Mouse (Mus musculus): ENCODE data around the gene Vmac.
A peak's percentile ranks its signal among the peaks of the same experiment; 100 is the strongest.

Gene Vmac

DNA sequence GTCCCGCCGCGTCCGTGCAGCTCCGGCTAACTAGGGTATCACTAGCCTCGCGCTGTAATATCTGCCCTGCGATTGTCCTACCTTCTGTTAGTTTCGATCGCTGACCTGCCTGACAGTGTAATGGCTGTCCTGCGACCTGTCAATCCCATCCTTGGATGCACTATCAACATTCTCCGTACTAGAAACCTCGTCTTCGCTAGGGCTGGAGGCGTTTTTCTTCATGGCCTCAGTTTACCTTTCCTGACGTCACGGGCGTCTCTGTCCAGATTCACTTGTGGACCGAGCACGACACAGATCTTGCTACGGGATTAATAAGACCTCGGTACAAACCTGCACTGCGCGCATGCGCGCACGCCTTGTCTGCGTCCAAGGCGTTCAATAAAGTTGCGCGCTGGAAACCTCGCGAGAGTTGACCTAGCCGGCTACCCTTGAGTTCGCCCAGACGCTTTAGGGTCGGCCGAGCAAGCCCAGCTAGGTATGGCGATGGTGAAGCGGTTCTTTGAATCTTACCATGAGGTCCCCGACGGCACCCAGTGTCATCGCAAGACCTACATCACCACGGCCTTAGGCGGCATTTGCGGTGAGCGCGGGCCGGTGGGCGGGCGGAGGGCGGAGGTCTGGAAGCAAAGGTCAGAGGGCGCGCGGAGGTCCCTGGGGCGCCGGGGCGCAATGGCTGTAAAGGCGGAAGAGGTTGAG is at the start of gene Vmac, which contains the start of gene Ndufa11:
Gene Vmac (minus strand): TSS at position 660 of the 696 bp plus-strand sequence.
Gene Ndufa11 (plus strand): TSS at position 405 of the 696 bp plus-strand sequence.
- DNase-seq (ENCODE audit: low spot score in 2 of 2): peak; percentile 92 to 93

GRCm38 (mm10) chr17:56766631-56767405 is 49.0 kb upstream of the Vmac start:
- DNase-seq (ENCODE audit: low spot score in 2 of 2): no peak

- DNase-seq (ENCODE audit: low spot score in 2 of 2): no peak
These were observed 47.6 kb upstream of the Vmac start for GRCm38 (mm10) chr17:56765431-56765830.

DNA sequence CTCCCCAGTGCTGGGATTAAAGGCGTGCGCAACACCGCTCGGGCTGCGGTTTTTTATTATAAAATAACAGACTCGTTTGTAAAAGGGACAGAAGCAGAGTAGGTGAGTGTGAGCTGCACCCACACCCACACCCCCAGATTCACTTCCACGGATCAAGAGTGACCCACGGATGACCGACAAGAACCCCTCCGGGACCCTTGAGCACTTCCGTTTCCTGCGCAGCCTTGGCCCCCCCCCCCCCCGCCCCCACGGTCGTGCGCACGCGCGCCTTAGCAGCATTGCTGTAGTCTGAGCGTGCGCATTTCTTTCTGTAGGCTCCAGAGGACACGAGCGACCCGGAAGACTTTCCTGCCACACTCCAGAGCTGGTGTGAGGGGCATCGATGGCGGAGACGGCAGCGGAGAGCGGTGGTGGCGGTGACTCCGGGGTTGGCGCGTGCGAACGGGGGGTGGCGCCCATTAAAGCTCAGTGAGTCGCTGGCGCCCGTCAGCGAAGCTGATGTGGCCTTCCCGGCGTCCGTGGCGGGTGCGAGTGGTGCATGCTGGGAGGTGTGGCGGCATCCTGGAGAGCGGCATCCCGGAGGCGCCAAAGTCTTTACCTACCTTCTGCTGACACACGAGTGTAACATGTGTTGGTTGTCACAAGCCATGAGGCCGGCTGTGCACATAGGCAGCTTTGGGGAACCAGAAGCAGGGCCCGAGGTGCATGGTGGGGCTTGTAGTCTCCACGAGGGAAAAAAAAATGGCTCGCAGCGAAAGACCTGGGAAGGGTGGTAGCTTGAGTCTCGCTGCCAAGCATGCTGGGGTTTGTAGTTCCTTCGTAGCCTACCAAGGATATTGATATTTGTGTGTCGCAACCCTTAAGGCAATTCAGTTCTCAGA is 46.9 kb upstream of the Vmac start, which contains the start of gene Dus3l:
Gene Dus3l (plus strand): TSS at position 284 of the 881 bp plus-strand sequence.
- peak; percentile 90 to 91 for DNase-seq (ENCODE audit: low spot score in 2 of 2)

DNA sequence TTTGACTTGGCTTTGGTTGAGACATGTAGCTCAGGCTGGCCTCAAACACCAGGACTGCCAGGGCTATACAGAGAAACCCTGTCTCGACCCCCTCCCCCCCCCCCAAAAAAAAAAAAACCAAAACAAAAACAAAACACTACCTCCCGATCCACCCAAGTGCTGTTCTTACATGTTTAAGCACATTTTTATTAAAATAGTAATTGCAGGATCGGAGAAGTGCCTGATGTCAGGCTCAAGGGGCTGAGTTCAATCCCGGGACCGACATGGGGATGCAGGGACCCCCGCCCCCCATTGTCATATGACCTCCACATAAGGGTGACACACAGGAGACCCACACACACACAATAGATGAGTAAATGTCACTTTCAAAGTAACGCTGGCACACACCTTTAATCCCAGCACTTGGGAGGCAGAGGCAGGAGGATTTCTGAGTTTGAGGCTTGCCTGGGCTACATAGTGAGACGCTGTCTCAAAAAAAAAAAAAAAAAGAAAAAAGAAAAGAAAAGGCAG is 46.0 kb upstream of the Vmac start:
- DNase-seq (ENCODE audit: low spot score in 2 of 2): no peak

- peak; percentile 71 to 78 for DNase-seq (ENCODE audit: low spot score in 2 of 2)
These were observed 45.2 kb upstream of the Vmac start for GRCm38 (mm10) chr17:56762769-56763731.

- peak; percentile 78 to 86 for DNase-seq (ENCODE audit: low spot score in 2 of 2)
These were observed 44.2 kb upstream of the Vmac start for GRCm38 (mm10) chr17:56761991-56762410.

GRCm38 (mm10) chr17:56761077-56761476 is 43.3 kb upstream of the Vmac start:
- no peak for DNase-seq (ENCODE audit: low spot score in 2 of 2)

- no peak for DNase-seq (ENCODE audit: low spot score in 2 of 2)
These were observed 41.4 kb upstream of the Vmac start for GRCm38 (mm10) chr17:56759261-56759660.

DNA sequence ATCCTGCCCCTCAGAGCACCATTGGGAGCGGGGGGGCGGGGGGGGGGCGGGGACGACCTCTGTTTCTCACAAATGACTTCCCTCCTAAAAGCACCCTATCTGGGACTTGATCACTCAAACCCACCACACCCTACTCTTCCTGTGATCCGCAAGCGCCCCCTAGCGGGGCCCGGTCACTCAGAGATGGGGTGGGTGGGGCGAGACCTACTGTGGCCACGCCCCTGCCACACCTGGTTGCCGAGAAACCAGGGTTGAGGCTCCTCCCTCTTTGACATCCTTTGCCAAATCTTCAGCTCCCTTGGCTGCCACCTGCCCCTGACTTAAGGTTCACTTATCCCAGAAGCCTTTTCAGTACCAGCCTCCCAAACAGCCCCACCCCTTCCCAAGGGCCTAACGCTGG is 40.3 kb upstream of the Vmac start:
- DNase-seq (ENCODE audit: low spot score in 2 of 2): peak; percentile 63 to 88

DNA sequence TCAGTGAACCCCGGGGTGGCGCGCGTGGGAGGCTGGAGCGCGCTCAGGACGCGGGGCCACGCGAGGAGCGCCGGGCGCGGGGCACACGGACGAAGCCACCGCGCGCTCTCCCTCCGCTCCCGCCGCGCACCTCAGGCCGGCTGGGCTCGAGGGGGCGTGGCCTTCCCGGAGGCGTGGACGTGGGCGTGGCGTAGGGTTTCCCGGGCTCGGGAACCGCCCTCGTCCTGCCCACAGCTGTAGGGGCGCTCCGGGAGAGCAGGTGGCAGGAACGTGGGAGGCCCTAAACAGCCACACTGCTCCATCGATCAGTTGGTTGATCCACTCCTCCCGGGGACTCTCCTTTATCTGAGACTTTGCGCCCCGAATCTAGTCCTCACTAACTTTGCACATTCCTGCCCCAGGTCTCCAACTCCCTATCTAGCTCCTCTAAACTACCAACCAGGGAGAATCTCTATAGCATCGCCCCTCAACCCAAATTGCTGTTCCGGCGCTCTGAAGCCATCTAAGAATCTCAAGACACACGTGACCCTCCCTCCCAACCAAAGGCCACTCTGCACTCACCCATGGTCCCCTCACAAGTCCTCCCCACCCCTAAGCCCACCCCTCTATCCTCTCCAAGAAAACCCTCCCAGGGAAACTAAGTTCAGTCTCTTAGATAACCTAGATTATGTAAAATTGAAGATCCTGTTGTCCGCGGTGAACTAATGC is 39.7 kb upstream of the Vmac start, which contains the start of gene Nrtn:
Gene Nrtn (minus strand): TSS at position 115 of the 708 bp plus-strand sequence.
- DNase-seq (ENCODE audit: low spot score in 2 of 2): no peak

GRCm38 (mm10) chr17:56756703-56757399 is 39.0 kb upstream of the Vmac start:
- no peak for DNase-seq (ENCODE audit: low spot score in 2 of 2)

- DNase-seq (ENCODE audit: low spot score in 2 of 2): no peak
These were observed 36.7 kb upstream of the Vmac start for GRCm38 (mm10) chr17:56754271-56755185.

DNA sequence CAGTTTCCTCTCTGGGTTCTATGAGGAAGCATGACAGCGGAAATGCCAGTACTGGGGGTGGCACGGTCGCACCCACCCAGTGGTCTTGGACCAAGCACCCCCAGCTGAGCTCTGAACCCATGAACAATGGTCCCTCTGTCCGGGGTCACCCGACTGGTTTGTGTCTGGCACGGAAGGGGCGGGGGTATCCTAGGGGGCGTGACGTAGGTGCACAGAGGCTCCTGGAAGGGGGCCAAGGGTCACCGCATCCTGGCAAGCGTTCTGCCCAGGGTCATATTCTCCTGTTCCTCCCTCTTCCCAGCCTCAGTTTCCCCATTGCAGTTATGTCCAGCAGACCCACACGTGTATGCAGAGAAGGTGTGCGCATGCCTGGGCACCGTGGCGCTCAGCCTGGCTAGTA is 35.6 kb upstream of the Vmac start:
- DNase-seq (ENCODE audit: low spot score in 2 of 2): no peak

GRCm38 (mm10) chr17:56751404-56752072 is 33.7 kb upstream of the Vmac start:
- DNase-seq (ENCODE audit: low spot score in 2 of 2): no peak

DNA sequence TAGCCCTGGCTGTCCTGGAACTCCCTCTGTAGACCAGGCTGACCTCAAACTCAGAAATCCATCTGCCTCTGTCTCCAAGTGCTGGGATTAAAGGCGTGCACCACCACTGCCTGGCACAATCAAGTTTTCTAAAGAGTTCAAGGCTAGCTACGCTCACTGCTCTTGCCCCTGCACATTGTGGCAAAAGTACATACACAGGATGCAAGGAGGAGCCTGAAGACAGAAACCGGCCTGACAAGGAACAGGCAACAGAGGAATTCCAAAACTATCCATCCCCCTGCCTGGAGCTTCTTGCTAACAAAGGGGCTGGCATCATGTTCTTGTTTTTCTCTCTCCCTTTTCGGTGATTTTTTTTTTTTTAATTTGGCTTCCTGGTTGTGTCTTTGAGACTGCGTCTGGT is 26.4 kb upstream of the Vmac start:
- DNase-seq (ENCODE audit: low spot score in 2 of 2): no peak

DNA sequence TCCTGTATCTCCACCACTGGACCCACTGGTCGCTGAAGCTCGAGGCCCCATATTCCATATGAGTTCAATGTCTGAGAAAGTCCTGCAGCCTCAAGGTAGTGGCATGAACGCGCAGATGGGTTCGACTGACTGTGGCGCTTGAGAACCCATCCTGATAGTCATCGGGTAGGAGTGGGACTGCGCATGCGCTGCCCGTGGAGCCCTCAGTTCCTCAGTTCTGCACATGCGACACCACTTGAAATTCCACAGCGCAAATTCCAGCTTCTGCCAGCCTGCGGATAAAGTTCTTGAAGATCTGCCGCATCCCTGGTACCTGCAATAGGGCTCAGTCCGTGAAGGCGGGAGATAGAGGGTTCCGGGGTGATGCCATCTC is 23.0 kb upstream of the Vmac start:
- no peak for DNase-seq (ENCODE audit: low spot score in 2 of 2)

Data from natural killer cell, adult 2 months (primary cell).